Mouse (Mus musculus) adipocyte (in vitro differentiated cells): Measurements from ENCODE around the gene Adtrp.

Source experiments
- DNase-seq: peaks from one replicate; pipeline ENCODE4 v3.0.0-alpha.2; 2016; ENCODE audit warnings: low spot score

The Adtrp gene

DNA sequence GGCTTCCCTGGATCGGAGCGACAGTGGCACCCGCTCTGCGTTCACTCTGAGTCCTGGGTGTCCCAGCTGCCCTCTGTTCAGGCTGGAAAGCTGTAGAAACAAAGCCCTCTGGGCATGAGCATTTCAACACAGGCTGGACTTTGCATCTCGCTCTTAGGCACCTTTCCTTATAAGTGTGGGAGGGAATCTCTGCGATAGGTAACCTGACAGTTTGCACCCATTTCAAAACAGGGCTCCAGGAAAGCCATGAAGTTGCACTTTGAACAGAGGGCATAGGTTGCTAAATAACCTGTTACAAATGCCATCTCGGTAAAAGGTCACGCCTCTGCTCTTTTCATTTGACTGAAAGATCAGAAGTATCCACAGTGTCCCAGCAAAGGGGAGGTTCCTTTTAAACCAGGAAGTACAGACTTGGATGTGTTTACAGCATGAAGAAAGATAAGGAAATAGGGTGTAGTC is 19.2 kb downstream of the Adtrp start:
- DNase-seq, result peak; percentile 50

DNA sequence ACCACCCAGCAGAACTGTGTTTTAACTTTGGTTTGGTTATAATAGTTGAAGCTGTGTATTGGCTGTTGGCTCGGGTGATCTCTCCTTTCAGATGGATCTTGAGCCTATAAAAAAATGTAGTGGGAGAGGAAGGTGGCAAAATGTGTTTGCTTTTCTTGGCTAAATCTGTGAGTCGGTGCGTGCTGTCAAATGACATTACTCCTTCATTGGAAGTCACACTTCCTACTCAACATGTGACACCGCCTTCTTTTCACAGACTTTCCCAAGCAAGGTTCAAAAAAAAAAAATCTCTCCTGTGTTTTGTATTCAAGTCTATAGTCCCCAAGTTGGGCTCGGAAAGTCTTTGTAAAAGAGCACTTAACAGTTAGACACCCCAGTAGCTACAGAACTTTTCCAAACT is 19.9 kb downstream of the Adtrp start:
- DNase-seq, result no peak

DNA sequence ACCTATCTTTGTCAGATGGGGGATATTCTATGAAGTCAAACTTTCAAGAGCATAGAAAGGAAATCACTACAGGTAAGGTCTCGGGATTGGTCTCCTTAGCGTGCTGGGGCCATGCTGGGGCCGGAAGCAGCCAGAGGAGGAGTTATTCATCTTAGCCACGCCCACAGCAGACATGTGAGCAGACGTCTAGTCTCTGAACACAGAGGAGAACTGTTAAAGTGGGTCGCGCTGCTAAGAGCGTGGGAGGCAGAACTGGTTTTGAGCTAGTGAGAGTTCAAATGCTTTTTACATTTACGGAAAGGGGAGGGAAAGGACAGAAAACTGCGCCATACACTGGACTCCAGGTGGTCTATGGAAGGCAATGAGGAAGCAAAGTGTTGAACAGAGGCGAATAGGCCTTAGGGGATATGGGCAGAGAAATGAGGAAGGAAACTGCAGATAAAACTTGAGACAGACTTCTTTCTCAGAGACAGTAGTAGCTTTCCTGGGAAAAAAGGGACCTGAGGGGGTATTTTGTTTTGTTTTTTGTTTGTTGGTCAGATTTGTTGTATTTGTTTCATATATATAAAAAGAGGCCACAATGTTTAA is 22.0 kb downstream of the Adtrp start:
- no peak for DNase-seq

DNA sequence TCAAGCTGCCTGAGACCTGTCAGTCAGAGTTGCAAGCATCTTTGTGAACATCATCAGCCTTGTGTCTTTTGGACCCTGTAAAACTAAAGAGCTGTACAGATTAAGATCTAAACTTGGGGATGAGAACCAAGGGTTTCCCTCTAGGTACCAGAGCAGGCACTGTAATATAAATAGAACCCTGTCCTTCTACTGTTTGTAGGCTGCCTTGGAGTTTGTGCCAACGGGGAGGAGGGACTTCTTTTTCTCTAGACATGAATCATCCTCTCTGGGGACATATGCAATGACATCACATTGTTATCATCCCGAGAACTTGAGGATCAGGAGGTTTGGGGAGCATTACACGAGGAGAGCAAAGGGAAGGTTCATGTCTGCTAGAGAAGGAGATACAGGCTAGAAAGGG is 24.4 kb downstream of the Adtrp start:
- peak; percentile 36 for DNase-seq

DNA sequence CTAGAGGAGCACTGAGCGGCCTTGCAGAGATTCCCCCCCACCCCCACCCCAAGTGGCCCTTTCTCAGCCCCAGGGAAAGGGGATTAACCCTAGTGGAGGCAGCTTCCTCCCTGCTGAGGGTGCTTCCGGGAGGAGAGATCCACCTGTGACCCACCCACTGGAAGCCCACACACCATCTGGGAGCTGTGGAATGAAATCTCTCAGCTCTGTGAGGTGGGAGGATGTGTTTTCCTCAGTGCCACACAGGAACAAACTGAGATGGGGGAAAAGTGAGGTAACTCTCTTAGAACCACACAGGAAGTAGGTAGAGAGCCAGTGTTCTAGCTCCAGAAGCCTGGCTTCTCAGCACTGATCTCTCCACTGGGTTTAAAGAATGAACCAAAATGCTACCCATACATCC is 24.9 kb downstream of the Adtrp start:
- no peak for DNase-seq

DNA sequence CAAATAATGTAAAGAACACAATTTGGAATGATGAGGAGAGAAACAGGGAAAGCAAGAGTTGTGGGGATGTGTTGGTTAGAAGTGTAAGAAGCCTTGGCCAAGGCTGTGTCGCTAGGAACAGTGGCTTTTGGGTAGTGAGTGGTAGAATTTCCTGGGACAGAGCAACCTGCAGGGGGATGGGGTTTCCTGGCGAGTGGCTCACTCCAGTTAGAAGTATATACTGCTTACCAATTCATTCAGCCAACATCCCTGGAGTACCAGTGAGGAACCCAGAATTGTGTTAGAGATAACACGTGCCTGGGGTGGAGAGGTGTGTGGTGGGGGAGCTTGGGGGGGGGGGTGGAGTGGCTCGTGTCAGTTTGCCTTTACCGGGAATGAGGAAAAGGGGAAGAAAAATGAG is 25.4 kb downstream of the Adtrp start:
- DNase-seq, result no peak

DNA sequence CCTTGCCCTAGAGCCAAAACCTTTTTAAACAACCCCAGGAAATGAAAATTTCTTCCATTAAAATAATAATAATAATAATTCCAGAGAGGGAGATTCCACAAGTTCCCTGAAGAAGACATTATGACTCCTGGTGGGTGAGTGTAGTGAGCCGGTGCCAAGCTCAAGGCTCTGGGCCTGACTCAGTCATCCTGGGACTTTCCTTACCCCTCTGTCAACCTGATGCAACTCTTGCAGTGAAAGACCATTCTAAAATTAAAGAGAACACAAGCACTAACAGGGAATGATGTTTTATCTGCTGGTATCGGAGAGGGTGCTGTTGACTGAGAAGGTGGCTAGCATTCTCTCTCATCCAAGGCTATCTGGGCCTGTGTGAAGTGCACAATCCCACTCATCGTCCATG is 26.5 kb downstream of the Adtrp start:
- DNase-seq, result no peak

DNA sequence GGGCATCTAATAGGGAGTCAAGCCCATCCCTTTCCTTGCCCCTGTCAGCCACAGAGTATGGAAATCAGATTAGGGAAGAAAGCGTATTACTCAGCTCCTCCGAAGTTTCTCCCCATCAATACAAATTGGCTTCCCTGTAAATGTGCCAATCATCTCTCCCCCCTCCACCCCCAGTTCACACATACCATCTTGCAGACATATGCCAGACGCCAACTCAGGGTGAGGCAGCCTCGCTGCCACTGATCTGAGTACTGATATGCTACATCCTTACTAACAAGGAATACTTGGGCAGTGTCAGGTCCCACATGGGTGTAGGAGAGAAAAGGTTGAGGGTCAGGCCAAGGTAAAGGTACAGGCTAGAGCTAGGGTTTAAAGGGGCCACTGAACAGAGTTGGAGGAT is 27.6 kb downstream of the Adtrp start:
- DNase-seq, result no peak

DNA sequence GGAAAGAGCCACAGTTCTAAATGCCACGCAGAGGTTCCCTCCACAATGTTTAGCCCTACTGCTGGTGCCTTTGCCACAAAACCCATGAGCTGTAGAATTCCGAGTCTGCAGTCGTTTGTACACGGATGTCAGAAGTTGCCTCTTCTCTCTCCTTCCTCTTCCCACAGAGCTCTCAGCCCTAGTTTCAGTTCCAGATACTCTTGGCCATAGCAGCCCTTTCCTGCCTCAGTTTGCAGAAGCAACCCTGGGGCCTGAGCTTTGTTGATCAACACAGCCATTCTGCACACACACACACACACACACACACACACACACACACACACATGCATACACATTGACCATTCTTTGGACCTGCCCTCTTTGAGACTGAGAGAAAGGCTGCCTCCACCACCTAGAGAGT is 28.0 kb downstream of the Adtrp start:
- no peak for DNase-seq

DNA sequence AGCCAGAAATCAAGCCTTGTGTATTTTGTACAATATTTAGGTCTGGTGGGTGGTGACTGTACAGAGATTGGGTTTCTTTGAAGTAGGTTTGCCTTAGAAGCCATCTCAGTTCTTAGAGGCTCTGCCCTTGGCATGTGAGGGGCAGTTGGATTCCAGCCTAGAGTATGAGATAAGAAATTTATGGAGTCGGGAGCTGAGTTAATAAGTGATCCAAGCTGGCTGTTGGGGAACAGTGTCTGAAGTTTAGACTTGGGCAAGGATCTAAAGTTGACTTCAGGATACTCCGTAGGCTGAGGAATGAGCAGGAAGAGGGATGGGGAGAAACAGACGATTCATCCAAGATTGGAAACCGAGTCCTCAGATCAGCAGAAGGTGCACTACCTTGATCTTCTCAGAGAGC is 29.9 kb downstream of the Adtrp start:
- no peak for DNase-seq

DNA sequence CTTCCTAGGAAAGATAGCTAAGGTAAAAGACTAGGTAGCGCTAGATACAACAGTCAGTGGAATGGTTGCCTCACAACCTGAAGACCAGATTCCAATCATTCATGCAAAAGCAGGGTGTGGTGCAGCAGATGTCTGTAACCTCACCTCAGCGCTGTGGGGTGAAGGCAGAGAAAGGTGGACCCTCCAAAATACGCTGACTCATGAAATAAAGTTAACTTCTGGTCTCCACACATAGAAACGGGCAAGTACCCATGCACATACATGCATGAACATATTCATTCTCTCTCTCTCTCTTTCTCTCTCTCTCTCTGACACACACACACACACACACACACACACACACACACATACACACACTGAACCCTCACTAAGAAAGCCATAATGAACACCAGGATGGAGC is 30.8 kb downstream of the Adtrp start:
- DNase-seq, result no peak

DNA sequence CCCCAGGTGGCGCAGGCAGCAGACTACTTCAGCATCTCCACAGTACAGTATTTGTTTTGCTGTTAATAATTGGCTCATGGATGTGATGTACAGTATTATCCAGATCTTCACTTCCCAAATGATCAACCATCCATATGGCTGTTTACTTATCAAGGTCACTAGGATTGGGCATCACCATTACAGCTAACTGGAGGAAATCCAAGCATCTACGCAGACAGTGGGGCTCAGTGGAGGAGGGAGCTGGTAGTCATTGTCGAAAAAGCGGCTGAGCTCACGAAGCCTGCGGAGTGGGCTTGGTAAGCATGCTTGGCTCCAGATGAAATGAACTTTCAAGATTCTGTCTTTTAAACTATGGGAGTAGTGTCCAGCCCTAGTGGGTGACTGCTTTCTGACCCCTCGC is 36.7 kb downstream of the Adtrp start:
- no peak for DNase-seq

DNA sequence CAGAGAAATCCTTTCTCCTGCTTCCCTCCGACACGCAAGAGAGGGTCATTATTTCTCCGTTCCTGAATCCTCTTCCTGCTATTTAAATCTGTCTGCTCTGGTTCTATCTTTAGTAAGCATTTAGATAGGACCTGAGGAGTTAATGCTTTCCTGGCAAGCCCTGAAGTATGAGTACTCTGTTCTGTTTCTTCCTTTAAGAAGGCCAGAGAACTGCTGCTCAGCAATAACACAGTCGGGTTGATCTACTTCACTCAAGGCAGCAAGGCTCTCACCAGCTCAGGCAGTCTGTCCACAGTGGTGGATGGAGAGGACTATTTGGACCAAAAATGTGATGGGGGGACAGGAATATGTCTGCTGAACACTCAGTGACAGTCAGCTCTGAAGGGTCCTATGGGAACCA is 39.7 kb downstream of the Adtrp start:
- DNase-seq, result no peak

DNA sequence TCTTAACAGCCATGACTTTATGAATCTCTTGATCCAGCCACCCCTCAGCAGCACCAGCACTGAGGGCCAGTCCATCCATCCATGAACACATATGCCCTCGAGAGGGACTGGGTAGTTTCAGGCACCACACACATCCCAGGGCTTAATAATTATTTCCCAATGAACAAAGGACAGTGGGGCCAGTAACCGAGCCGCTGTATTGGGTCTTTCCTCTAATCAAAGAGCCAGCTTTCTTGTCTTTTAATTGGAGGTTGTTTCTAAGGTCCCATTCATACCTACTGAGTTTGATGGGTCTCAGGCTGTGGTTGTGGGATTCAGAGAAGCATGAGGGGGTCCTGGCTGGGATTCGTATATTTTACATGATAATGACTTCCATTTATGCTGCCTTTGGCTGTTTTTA is 40.2 kb downstream of the Adtrp start:
- no peak for DNase-seq

DNA sequence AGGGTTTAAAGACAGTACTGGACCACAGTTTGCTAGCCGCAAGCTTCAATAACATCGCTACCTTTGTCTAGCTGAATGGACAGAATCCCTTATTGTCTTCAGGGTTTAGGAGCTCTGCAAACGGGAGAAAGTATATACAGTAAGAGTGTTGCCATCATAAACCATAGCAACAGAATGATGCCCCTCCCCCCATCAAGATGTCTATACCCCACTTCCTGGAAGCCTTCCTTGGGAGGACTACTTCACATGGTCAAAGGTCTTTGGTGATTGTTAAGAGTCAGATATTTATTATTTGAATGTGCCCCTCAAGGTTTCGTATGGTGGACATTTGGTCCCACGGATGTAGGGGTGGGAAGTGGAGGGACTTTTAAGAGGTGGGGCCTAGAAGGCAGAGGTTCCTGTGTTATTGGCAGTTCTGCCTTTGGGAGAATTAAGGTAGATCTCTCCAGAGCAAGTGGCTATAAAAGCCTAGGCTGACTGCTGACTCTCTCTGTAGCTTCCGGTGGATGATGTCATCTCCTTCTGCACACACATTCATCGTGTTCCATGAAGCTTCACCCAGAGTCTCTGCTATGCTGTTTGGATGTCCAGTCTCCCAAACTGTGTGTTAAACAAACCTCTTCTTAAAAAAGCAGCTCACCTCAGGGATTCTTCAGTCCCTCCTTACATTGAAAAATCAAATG is 42.2 kb downstream of the Adtrp start:
- DNase-seq, result no peak

DNA sequence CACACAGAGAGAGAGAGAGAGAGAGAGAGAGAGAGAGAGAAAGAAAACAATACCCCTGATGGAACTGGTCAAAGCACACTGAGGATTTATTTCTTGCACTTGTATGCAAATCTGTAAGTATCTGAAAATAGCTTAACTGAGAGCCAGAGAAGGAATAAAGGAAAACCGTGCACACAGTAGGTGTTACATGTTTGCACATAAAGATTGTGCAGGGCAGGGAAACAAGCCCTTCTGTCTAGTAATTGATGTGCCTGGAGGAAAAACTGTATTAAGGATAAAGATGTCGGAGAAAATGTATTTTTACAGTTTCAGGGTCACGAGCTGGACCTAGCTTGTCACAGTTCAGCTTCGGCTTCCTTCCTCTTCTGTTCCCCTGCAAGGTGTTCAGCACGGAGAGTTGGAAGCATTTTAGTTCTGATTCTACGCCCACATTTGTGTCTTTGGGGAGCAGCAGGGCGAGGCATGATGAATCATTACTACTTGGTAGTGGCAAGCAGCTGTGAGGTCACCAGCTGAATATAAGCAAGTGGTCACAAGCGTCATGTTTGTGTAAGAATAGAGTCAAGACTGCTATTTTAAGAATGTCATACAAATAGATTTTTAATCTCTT is 43.7 kb downstream of the Adtrp start:
- DNase-seq, result peak; percentile 8

DNA sequence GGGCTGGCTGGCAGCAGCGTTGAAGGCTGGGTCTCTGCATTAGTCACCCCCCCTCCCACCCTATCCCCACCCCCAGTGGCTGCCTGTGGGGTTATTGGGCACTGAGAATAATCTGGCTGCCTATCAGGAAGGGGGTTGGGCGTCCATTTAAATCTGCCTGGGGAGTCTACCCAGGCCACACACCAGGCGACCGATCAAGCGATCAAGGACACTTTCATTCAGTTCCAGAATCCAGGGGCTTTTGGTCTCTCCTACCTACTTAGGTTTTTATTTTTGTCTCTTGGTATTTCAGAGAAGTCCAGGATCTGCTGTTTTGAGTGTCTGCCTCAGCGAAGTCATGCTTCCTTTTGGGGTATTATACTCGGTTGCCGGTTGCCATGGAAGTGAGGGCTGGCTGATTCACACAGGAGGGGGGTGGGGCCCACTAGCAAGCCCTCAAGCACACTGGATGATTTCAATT is 46.3 kb downstream of the Adtrp start:
- no peak for DNase-seq

DNA sequence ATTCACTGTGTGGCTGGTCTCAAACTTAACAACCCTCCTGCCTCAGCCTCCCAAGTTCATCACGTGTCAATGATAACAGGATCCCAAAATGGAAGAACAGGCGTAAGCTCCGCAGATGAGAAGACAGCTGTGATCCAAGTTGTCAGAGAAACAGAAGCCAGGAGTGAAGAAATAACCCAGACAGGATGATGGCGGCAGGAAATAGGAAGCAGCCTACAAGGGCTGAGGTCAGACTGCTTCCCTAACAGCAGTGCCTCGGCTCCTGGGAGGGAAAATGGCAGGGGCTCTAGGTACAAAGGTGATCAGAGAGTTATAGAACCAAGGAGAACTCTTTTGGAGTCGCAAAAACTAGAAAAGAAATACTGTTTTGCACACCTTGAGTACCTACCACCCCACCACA is 54.6 kb downstream of the Adtrp start:
- no peak for DNase-seq

DNA sequence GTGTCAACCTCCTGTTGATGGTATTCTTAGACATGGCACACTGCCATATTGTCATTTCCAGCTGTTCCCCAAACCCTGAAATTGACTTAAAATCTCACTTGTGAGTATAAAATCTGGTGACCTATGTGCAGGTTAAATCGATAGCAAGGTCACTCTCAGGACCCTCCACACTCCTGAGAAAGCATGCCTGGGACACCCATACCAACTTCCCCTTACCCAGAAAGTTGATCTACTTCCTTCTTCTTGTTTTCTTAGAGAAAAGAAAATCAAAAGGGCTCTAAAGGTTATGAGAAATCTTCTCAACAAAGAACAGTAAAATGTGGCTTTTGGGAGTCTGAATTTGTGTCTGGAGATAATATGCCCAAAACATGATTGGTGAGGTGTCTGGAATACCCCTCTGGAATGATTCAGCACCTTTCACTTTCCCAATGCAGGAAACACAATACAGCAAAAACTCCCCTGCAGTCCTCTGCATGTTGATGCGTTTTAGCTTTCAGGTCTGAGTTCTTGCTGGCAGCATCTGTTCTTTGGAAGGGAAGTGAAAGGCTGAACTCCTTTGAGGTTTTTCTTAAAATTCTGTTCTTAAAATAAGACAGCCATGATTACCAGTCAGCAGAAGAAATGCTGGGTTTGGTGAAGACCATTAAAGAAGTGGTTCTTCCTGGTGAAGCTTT is 59.5 kb downstream of the Adtrp start:
- DNase-seq, result no peak

DNA sequence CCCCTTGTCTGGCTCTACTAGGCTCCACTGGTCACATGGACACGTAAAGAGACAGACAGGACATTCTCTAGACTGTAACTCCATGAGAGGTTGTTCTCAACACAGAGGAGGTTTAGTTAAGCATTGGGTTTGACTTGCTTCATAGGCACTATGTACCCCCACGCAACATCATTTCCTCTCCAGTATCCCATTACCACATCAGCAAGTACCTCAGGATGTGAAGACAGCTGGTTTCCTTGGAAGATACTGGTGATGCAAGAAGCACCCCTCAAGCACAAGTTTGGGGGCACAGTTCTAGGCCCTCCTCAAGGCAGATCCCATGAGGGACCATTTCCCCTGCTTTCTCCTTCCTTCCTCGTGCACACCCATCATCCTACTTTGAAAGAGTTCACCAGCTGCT is 60.8 kb downstream of the Adtrp start:
- no peak for DNase-seq

DNA sequence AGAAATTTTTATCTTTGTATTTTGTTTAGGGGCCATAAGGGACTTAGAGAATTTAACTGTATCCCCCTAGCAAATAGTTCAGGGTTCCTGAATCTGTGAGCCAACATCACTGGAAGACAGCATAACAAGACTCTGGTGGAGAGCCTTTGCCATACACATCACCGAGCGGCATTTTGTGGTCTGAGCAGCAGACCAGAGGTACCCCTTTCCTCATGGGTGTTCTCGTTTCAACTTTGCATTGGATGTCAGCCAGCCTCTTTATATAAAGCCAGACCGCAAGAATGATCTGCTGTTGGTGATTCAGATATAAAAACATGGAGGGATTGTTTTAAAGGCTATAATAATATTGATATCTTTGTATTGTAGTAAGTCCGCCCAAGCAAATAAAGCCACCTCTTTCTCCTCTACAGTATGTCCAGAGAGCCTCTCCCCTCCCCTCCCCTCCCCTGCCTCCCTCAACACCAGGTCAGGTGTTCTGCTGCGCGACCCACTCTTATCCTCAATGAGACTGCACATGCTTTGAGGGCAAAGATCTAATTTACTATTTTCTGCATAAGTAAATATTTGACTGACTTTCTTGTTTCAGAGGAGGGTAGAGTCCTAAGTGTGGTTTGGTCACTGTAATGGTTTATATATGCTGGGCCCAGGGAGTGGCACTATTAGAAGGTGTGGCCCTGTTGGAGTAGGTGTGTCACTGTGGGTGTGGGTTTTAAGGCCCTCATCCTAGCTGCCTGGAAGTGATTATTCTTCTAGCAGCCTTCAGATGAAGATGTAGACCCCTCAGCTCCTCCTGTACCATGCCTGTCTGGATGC is 62.4 kb downstream of the Adtrp start:
- DNase-seq, result no peak

DNA sequence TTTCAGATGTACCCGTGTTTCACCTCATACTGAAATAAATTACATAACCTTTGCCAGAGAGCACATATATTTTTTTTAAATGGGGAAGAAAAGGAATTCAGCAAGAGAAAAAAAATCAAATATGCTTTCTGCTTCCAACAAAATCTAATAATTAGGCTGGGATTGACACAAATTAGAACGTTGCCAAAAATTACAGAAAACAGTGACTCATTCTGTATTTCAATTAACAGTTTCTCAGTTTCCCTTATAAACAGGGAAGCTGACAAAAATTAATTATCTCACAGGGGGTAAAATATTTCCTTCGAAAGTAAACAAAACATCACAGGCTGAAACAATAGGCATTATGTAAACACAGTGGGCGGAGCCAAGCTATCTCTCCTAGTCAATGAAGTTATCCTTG is 67.2 kb downstream of the Adtrp start:
- no peak for DNase-seq
